Mouse (Mus musculus) olfactory bulb, adult 2 months (tissue): ENCODE measurements around the gene Tapbp.

Experiments used
- CTCF ChIP-seq: fragments of 200-500 bp; IDR thresholded peaks from 2 replicates; pipeline ENCODE4 v1.5.1; 2012; ENCODE audit warnings: low read depth, mild to moderate bottlenecking, low read length, moderate library complexity; ENCODE audit not compliant: insufficient read depth
- POLR2A ChIP-seq: fragments of 200-500 bp; IDR thresholded peaks from 2 replicates; pipeline ENCODE4 v1.6.1; 2012; ENCODE audit warnings: mild to moderate bottlenecking, low read depth, low read length, moderate library complexity; ENCODE audit not compliant: insufficient read depth

DNA sequence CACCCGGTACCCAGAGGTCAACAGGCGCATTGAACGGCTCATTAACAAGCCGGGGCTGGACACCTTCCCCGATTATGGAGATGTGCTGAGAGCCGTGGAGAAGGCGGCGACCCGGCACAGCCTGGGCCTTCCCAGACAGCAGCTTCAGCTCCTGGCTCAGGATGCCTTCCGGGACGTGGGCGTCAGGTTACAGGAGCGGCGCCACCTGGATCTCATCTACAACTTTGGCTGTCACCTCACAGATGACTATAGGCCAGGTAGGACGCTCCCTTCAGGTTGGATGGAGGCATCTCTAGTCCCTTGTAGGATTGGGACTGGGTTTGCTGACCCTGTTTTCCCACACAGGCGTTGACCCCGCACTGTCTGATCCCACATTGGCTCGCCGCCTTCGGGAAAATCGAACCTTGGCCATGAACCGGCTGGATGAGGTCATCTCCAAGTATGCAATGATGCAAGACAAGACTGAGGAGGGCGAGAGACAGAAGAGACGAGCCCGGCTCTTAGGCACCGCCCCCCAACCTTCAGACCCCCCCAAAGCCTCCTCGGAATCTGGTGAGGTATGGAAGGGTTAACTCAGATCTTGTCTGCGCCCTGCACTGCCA, 3.8 kb upstream of the Tapbp start:
- TF ChIP-seq POLR2A (no peak), CTCF (no peak)
